Mouse (Mus musculus): Measurements from ENCODE around the gene Htr2a.

DNA sequence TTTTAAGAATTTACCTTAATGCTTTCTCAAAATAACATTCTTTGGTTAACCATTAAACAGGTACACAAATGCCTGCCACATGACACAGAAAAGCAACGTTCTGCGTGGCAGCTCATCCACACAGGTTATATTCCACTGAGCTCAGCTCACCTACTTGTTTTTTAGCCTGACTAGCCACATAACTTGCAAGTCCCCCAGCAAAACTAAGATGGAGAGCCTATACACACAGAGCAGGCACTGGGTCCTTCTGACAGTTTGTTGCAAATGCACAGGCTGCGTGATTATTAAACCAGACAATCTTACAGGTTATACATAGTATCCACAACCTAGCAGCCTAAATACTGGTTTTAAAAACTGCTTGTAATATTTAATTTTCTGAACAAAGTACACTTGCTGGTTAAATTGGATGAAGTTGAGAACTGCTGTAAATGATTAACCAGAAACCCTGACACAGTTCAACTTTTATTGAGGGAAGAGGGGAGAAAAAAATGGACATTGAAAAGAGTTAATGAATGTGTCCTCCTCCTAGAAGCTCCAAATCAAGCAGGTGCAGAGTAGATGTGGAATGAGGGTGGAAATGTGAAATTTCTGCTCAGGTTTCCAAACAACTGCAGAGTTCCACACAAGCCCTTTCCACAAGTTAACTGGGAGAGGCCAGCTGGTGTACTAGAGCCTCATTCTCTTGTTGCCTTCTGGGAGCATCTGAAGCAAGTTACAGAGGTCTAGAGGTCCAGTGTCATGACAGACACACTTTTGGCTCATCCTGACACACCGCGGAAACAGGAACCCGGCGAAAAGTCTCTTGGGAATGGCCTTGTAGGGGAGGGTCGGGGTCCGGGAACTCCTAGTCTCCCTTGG lies 90.8 kb downstream of the Htr2a start:
- TF ChIP-seq CTCF (IDR thresholded peaks at IDR 0.05; ENCODE audit: low read depth), result no peak
- TF ChIP-seq EP300 (IDR thresholded peaks at IDR 0.05; ENCODE audit: low read depth), result no peak
